Mouse (Mus musculus): ENCODE data around the gene Ift20. TPM values are rescaled to one million over a fixed set of nuclear protein-coding genes. Genes with fewer than 3 reads are reported as not detected.

The Ift20 gene
- 41.7 and 44.8 TPM in 2 replicates for polyA plus RNA-seq (2012; rRNA removed)

DNA sequence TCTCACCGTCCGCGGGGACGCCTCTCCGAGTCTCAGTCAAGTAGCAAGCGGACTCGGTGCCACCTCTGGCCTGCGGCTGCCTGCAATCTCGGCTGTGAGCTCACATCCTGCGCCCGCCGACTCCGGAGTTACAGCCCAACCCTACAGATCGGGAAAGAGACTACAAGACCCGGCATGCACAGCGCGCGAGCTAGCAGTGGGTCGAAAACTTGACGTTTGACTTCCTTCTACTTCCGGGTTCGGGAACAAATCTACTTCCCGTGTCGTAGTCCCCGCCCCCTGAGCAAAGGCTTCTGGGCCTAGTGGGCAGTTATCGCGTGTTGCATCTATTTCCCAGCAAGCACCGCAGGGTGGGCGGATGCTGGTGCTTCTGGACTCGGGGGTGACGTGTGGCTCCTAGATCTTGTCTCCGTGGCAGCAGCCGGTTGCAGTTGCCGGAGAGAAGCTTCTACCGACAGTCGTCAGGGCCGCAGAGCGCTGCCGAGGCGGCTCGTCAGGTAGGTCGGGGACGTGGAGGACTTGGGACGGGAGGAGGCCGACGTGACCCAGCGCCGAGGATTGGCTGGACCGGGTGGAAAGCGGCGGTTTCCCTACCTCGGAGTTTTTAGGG lies at the start of gene Ift20, which contains the start of gene Tnfaip1:
Gene Ift20, plus strand, starts transcription at position 282 of the 610 bp plus-strand sequence.
Gene Tnfaip1, minus strand, starts transcription at position 253 of the 610 bp plus-strand sequence.
- H3K27ac ChIP-seq (ENCODE audit: insufficient read depth, low read length): peak within 1 kb of the TSS; percentile 84
- H3K4me1 ChIP-seq (ENCODE audit: control insufficient read depth, insufficient read depth, insufficient read length): no peaks in the 10 kb centered on the region; the same call in 1 of the 2 replicates
- TF ChIP-seq POLR2A (IDR thresholded peaks at IDR 0.05; ENCODE audit: low read depth, low read length) (peak; percentile 69), CTCF (IDR thresholded peaks at IDR 0.05; ENCODE audit: extremely low read depth, insufficient read depth, insufficient read length, insufficient replicate concordance) (no peak)
- H3K36me3 ChIP-seq (ENCODE audit: control insufficient read depth, insufficient read depth, low read length): peaks cover 13% of the 10 kb centered on the region
- under 1% methylated on average over 52 of the region's 52 CpGs for WGBS
- H3K27me3 ChIP-seq (ENCODE audit: control insufficient read depth, insufficient read depth, low read length): no peaks in the 10 kb centered on the region
- peak; percentile 99 for DNase-seq (ENCODE audit: low read depth in 1 of 2, low spot score in 2 of 2)
- peak within 1 kb of the TSS; percentile 87 for H3K4me3 ChIP-seq (ENCODE audit: extremely low read depth, insufficient read depth, insufficient read length)

DNA sequence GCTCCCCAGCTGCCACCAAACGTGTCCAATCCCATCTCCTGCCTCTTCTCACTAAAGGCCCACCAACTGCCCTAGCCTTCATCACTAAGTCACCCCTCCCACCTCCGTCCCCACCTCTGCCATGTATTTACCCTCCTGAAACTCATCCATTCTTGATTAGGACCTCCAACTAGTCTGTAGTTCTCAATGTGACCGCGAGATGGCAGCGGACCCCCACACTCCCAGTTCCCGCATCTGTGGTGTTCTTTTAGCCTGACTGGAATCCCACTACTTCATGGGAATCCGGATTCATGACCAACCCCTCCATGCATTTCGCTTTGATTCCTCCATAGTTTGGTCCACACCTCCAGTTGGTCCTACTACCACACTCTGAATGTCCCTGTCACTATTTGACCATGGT lies 48.0 kb upstream of the Ift20 start:
- TF ChIP-seq POLR2A (IDR thresholded peaks at IDR 0.05; ENCODE audit: low read depth, low read length) (no peak), CTCF (IDR thresholded peaks at IDR 0.05; ENCODE audit: extremely low read depth, insufficient read depth, insufficient read length, insufficient replicate concordance) (peak; percentile 62; the same call in 1 of the 2 replicates)
- H3K27ac ChIP-seq (ENCODE audit: insufficient read depth, low read length): no peak overlapping the region
- peak in 1 of 2 experiments; percentile 53 for DNase-seq (ENCODE audit: low read depth in 1 of 2, low spot score in 2 of 2)
- H3K4me3 ChIP-seq (ENCODE audit: extremely low read depth, insufficient read depth, insufficient read length): no peak overlapping the region
- peaks cover 4% of the 10 kb centered on the region for H3K4me1 ChIP-seq (ENCODE audit: control insufficient read depth, insufficient read depth, insufficient read length)
- H3K27me3 ChIP-seq (ENCODE audit: control insufficient read depth, insufficient read depth, low read length): peaks cover 6% of the 10 kb centered on the region; the same call in 1 of the 2 replicates
- no peaks in the 10 kb centered on the region for H3K36me3 ChIP-seq (ENCODE audit: control insufficient read depth, insufficient read depth, low read length)
- 4% methylated on average over 8 of the region's 8 CpGs for WGBS

DNA sequence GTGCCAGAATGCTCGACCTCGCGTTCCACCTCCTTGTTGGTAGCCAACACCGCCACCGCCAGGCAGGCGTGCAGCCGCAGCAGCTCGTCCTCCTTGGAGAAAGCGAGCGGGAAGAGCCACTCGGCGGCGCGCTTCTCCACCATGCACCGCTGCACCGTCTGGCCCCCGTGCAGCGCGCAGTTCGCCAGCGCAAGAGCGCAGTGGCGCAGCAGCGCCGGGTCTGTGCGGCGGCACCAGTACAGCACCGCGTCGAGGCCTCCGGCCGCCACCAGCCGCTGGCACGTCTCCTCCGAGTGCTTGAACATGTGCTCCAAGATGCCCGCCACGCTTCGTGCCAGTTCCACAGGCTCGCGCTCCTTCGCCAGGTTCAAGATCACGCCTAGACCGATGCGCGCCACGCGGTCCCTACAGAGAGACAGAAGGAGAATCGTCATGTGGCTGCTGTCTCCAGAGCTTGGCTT lies 45.4 kb upstream of the Ift20 start:
- TF ChIP-seq POLR2A (IDR thresholded peaks at IDR 0.05; ENCODE audit: low read depth, low read length) (no peak), CTCF (IDR thresholded peaks at IDR 0.05; ENCODE audit: extremely low read depth, insufficient read depth, insufficient read length, insufficient replicate concordance) (no peak)
- Histone ChIP-seq H3K27ac (ENCODE audit: insufficient read depth, low read length) (no peak overlapping the region), H3K4me1 (ENCODE audit: control insufficient read depth, insufficient read depth, insufficient read length) (peaks cover 4% of the 10 kb centered on the region), H3K4me3 (ENCODE audit: extremely low read depth, insufficient read depth, insufficient read length) (no peak overlapping the region), H3K27me3 (ENCODE audit: control insufficient read depth, insufficient read depth, low read length) (peaks cover 6% of the 10 kb centered on the region; the same call in 1 of the 2 replicates), H3K36me3 (ENCODE audit: control insufficient read depth, insufficient read depth, low read length) (no peaks in the 10 kb centered on the region)
- no peak for DNase-seq (ENCODE audit: low read depth in 1 of 2, low spot score in 2 of 2)
- WGBS: 10% methylated on average over 48 of the region's 48 CpGs

DNA sequence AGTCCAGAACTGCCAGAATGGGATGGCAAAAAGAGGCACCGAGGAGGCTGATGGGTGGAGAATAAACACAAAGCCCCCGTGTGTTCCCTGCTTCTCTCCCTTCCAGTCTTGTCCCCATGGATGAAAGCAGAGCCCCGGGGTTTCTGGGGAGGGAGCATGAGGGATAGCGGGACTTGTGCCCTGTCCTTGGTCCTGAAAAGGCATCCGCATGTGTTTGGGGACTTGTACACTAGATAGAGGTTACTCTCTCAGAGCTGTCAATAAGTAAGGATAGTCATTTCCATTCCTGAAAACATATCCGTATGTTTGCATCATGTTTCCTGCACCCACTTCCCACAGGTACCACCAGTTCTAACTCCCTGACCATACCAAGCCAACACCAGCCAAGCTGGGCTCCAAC lies 40.3 kb upstream of the Ift20 start:
- DNase-seq (ENCODE audit: low read depth in 1 of 2, low spot score in 2 of 2): no peak
- H3K4me3 ChIP-seq (ENCODE audit: extremely low read depth, insufficient read depth, insufficient read length): no peak overlapping the region
- peaks cover 7% of the 10 kb centered on the region for H3K4me1 ChIP-seq (ENCODE audit: control insufficient read depth, insufficient read depth, insufficient read length)
- H3K36me3 ChIP-seq (ENCODE audit: control insufficient read depth, insufficient read depth, low read length): no peaks in the 10 kb centered on the region
- H3K27me3 ChIP-seq (ENCODE audit: control insufficient read depth, insufficient read depth, low read length): peaks cover 7% of the 10 kb centered on the region
- H3K27ac ChIP-seq (ENCODE audit: insufficient read depth, low read length): no peak overlapping the region
- 16% methylated on average over 6 of the region's 6 CpGs for WGBS
- TF ChIP-seq CTCF (IDR thresholded peaks at IDR 0.05; ENCODE audit: extremely low read depth, insufficient read depth, insufficient read length, insufficient replicate concordance) (no peak), POLR2A (IDR thresholded peaks at IDR 0.05; ENCODE audit: low read depth, low read length) (no peak)

DNA sequence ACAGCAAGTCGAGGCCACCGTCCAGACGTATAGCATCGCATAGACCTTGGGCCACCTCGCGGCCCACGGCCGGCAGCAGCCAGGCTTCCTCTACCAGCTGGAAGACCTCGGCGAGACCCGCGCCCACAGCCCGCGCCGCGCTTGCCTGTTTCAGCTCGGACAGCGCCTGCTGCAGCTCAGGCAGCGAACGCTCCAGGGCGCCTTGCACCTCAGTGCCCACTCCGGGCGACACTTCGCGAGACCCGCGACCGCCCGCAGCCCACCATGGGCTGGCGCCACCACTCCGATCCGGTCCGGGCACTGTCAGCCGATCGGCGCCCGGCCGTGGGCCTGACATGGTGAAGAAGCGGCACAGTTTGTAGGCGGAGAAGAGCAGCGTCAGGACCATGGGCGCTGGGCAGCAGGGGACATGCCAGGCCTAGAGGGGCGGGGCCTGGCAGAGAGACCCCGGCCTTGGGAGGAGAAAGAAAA lies 39.1 kb upstream of the Ift20 start:
- TF ChIP-seq POLR2A (IDR thresholded peaks at IDR 0.05; ENCODE audit: low read depth, low read length) (no peak), CTCF (IDR thresholded peaks at IDR 0.05; ENCODE audit: extremely low read depth, insufficient read depth, insufficient read length, insufficient replicate concordance) (no peak)
- peaks cover 7% of the 10 kb centered on the region for H3K27me3 ChIP-seq (ENCODE audit: control insufficient read depth, insufficient read depth, low read length)
- whole genome bisulfite sequencing: 2% methylated on average over 44 of the region's 44 CpGs
- peak overlapping the region; percentile 54 for H3K4me3 ChIP-seq (ENCODE audit: extremely low read depth, insufficient read depth, insufficient read length)
- no peaks in the 10 kb centered on the region for H3K36me3 ChIP-seq (ENCODE audit: control insufficient read depth, insufficient read depth, low read length)
- DNase-seq (ENCODE audit: low read depth in 1 of 2, low spot score in 2 of 2): peak in 1 of 2 experiments; percentile 14
- peaks cover 7% of the 10 kb centered on the region for H3K4me1 ChIP-seq (ENCODE audit: control insufficient read depth, insufficient read depth, insufficient read length)
- no peak overlapping the region for H3K27ac ChIP-seq (ENCODE audit: insufficient read depth, low read length)

DNA sequence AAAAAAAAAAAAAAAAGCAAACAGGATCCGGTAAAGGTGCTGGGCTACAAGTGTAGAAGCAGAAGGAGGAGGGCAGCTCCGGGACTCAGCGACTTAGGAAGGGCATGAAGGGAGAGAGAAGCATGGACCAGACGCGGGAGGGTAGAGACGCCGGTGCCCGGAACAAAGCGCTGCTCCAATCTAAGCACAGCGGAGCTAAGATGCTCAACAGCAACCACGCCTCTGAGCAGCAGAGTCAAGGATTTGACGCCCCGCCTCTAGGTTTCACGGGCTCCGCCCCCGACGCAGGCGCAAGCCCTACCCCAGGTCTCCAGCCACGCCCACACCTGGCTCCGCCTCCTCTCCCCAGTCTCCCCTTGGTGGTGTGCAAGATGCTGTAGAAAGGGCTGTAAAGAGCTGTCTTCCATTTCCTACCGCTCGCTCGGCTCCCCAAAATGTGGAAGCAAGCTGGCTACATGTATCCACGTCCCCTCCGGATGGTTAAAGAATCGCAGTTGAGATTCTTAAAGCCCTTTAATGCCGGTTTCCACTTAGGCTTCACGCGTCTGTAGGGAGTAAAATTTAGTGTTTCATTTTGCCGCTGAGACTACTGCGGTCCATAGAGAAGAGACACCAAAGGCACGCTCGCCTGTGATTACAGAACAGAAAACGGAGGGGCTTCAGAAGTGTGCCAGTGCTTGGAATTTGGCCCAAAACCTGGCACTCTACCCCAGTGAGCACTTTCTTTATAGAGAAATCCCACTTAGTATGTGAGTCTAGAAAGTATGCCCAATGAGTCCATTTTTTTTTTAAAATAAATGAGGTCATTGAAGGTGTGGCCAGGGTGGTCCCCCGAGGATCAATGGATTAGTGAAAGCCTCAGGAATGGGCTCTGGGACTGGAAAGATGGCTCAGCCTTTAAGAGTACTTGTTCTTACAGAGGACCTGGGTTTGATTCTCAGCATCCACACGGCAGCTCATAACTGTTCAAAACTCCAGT lies 38.3 kb upstream of the Ift20 start, which contains the start of gene Sarm1:
Gene Sarm1, minus strand, starts transcription at position 211 of the 979 bp plus-strand sequence.
- Histone ChIP-seq H3K4me3 (ENCODE audit: extremely low read depth, insufficient read depth, insufficient read length) (peak within 1 kb of the TSS; percentile 61), H3K36me3 (ENCODE audit: control insufficient read depth, insufficient read depth, low read length) (no peaks in the 10 kb centered on the region), H3K27me3 (ENCODE audit: control insufficient read depth, insufficient read depth, low read length) (peaks cover 7% of the 10 kb centered on the region), H3K4me1 (ENCODE audit: control insufficient read depth, insufficient read depth, insufficient read length) (peaks cover 7% of the 10 kb centered on the region), H3K27ac (ENCODE audit: insufficient read depth, low read length) (no peak within 1 kb of the TSS)
- WGBS: 4% methylated on average over 36 of the region's 36 CpGs
- peak; percentile 89 to 97 for DNase-seq (ENCODE audit: low read depth in 1 of 2, low spot score in 2 of 2)
- TF ChIP-seq POLR2A (IDR thresholded peaks at IDR 0.05; ENCODE audit: low read depth, low read length) (no peak), CTCF (IDR thresholded peaks at IDR 0.05; ENCODE audit: extremely low read depth, insufficient read depth, insufficient read length, insufficient replicate concordance) (no peak)
